Comparison of ENCODE assay signal across 7 mouse cellular contexts in the genomic region with DNA sequence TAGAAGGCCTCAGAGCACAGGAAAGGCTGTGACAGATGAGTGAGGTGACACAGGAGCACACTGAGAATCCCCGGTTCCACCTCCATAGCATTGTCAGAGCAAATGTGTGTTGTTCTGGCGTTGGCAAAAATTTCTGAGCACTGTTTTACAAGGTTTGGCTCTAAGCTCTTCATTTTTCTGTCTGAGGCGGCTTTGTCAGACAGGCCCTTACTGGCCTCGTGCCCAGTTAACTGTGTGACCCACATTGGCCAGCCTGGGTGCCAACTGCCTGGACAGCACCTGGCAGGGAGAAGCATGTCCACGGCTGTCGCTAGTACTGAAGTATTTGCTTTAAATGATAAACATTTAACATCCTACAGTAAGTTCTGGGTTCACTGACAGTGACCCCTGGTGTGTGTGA. TPM values are rescaled to one million over a fixed set of nuclear protein-coding genes. Genes with fewer than 3 reads are reported as not detected.
DNase-seq lines count a peak whose midpoint lies in the region; ATAC-seq and TF ChIP-seq lines count a peak whose summit lies in the region.

No protein-coding gene starts in this region.

- 68% methylated on average over 6 of the region's 6 CpGs for WGBS in midbrain, embryonic 15.5 days
- 84% methylated on average over 6 of the region's 6 CpGs for WGBS in midbrain, embryonic 13.5 days
- WGBS in lung, adult 2 months = 27% methylated on average over 6 of the region's 6 CpGs

- no peaks in the 10 kb centered on the region for H3K36me3 ChIP-seq in midbrain, embryonic 15.5 days (replicated peaks)
- no peaks in the 10 kb centered on the region for H3K36me3 ChIP-seq in midbrain, embryonic 13.5 days

- intact Hi-C loops in gastrocnemius, adult 2 months (cut with DNase I) = no loop called here

- no peak for TF ChIP-seq CTCF in gastrocnemius, adult 2 months (IDR thresholded peaks at IDR 0.05)
- no peak for TF ChIP-seq CTCF in lung, adult 2 months (IDR thresholded peaks at IDR 0.05; ENCODE audit: insufficient read depth, low read length)

- H3K4me2 ChIP-seq in midbrain, embryonic 15.5 days = no peak overlapping the region
- H3K4me2 ChIP-seq in midbrain, embryonic 13.5 days (replicated peaks) = no peak overlapping the region

- ATAC-seq in midbrain, embryonic 15.5 days (replicated peaks) = no peak
- no peak for ATAC-seq in midbrain, embryonic 13.5 days
- no peak for ATAC-seq in erythroid progenitor cell, adult 5-6 weeks (replicated peaks; ENCODE audit: low FRiP score, poor library complexity, severe bottlenecking)

- no peak overlapping the region for H3K9ac ChIP-seq in midbrain, embryonic 15.5 days
- H3K9ac ChIP-seq in midbrain, embryonic 13.5 days (replicated peaks) = no peak overlapping the region

- DNase-seq in adrenal gland, postnatal 25 days = peak; percentile 81
- peak; percentile 85 for DNase-seq in gastrocnemius, adult 2 months
- DNase-seq in lung, adult 2 months = peak; percentile 46
- DNase-seq in B cell, adult 2 months = no peak

- H3K4me1 ChIP-seq in midbrain, embryonic 15.5 days = peaks cover 3% of the 10 kb centered on the region; the same call in 1 of the 2 replicates
- peaks cover 9% of the 10 kb centered on the region for H3K4me1 ChIP-seq in midbrain, embryonic 13.5 days (replicated peaks)
- peaks cover 20% of the 10 kb centered on the region for H3K4me1 ChIP-seq in lung, adult 2 months (ENCODE audit: control insufficient read depth, insufficient read depth, low read length)

- H3K27ac ChIP-seq in midbrain, embryonic 15.5 days = 0 out of 2 replicates have a peak overlapping the region, but pooled peaks have one; percentile 8
- no peak overlapping the region for H3K27ac ChIP-seq in midbrain, embryonic 13.5 days
- peak overlapping the region; percentile 71 for H3K27ac ChIP-seq in gastrocnemius, adult 2 months

- TF ChIP-seq POLR2A in lung, adult 2 months (IDR thresholded peaks at IDR 0.05; ENCODE audit: borderline replicate concordance, extremely low read depth, low read depth, low read length) = no peak

- no peaks in the 10 kb centered on the region for H3K9me3 ChIP-seq in midbrain, embryonic 15.5 days
- no peaks in the 10 kb centered on the region for H3K9me3 ChIP-seq in midbrain, embryonic 13.5 days

- H3K27me3 ChIP-seq in midbrain, embryonic 15.5 days (replicated peaks) = no peaks in the 10 kb centered on the region
- no peaks in the 10 kb centered on the region for H3K27me3 ChIP-seq in midbrain, embryonic 13.5 days

- no peak overlapping the region for H3K4me3 ChIP-seq in midbrain, embryonic 15.5 days
- no peak overlapping the region for H3K4me3 ChIP-seq in midbrain, embryonic 13.5 days (replicated peaks)
- H3K4me3 ChIP-seq in gastrocnemius, adult 2 months = no peak overlapping the region; the same call in none of the 2 replicates
- H3K4me3 ChIP-seq in lung, adult 2 months (replicated peaks; ENCODE audit: extremely low read depth, low read depth, low read length) = no peak overlapping the region

RNA-seq across cellular contexts. Expression of gene Arntl, which starts 35.4 kb away (rescaled TPM):
- 15.4 and 16.7 TPM in 2 replicates for polyA plus RNA-seq in midbrain, embryonic 15.5 days (2015; fragmentation: Nextera tagmentation; extraction: Ambion mirVana)
- polyA plus RNA-seq in midbrain, embryonic 13.5 days (2015; fragmentation: Nextera tagmentation; extraction: Ambion mirVana) = 9.4 and 12.0 TPM in 2 replicates
- 5.4 and 13.8 TPM in 2 replicates for total RNA-seq in adrenal gland, postnatal 25 days (2021)
- total RNA-seq in gastrocnemius, adult 2 months (2021) = 10 to 100 TPM; 17.6 to 39.4 TPM
- 4.6 and 15.8 TPM in 2 replicates for polyA plus RNA-seq in lung, adult 2 months (2012; rRNA removed)
- 5.8 and 12.6 TPM in 2 replicates for total RNA-seq in erythroid progenitor cell, adult 5-6 weeks (2015; ENCODE audit: low replicate concordance)
- total RNA-seq in erythroid progenitor cell, adult 5-6 weeks (2017; ENCODE audit: low replicate concordance) = 4.7 and 5.4 TPM in 2 replicates

Comparison
In these comparisons a context has a peak if more than half of its experiments do, and no peak if none do; other contexts are left out.
1. DNase-seq: peak in adrenal gland, postnatal 25 days (single experiment), gastrocnemius, adult 2 months (single experiment) and lung, adult 2 months (single experiment); none in B cell, adult 2 months (0 of 2).